ENCODE assay signal across 8 mouse cellular contexts in the genomic region with DNA sequence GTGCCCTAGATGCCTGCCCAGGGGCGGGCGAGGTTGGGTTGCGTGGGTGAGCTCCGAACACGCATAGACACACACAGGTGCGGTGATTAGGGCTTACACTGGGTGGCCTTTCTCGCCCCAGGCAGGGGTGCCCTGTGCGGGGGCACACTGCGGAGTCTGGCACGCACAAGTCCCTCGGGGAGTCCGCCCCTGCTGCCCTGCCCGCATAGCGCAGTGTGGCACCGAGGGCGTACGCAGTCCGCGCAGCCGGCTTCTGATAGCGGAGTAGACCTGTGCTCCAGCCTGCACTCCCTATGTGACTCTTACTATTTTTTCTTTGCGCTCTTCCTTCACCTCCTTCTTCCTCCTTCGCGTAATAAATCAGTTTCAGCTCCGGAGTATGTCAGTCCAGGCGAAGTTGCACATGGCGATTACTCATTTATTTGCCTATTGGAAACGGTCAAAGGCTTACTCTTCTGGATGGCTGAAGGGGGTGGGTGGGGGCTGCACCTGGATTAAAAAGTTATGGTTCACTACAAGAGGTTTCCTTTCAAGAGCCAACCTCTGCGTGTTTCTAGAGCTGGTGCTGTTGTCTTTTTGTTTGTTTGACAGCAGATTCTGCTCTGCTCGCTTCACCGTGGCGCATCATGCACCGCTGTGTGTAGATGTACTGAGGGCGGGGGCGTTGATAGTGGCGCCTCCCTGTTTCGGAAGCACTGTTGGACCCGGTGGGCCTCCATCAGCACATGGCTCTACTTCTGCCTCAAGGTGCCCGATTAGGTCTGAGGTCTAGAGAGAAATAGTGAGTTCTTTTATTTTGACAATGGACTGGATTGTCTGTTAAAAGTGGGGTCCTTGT. TPM values are rescaled to one million over a fixed set of nuclear protein-coding genes. Genes with fewer than 3 reads are reported as not detected.
A peak's percentile ranks its signal among the peaks of the same experiment; 100 is the strongest.
DNase-seq lines count a peak whose midpoint lies in the region; ATAC-seq and TF ChIP-seq lines count a peak whose summit lies in the region.

No protein-coding gene starts in this region.

- H3K4me1 ChIP-seq in embryonic facial prominence, embryonic 15.5 days, result peaks cover 41% of the 10 kb centered on the region
- H3K4me1 ChIP-seq in hindbrain, embryonic 15.5 days (replicated peaks), result peaks cover 57% of the 10 kb centered on the region
- H3K4me1 ChIP-seq in liver, embryonic 13.5 days (replicated peaks), result peaks cover 40% of the 10 kb centered on the region
- peaks cover 9% of the 10 kb centered on the region for H3K4me1 ChIP-seq in olfactory bulb, adult 2 months (ENCODE audit: control insufficient read depth, insufficient read depth, low read length)

- H3K9me3 ChIP-seq in embryonic facial prominence, embryonic 15.5 days (replicated peaks), result no peaks in the 10 kb centered on the region
- H3K9me3 ChIP-seq in hindbrain, embryonic 15.5 days, result no peaks in the 10 kb centered on the region
- H3K9me3 ChIP-seq in liver, embryonic 13.5 days (replicated peaks), result no peaks in the 10 kb centered on the region

- no peaks in the 10 kb centered on the region for H3K27me3 ChIP-seq in embryonic facial prominence, embryonic 15.5 days
- no peaks in the 10 kb centered on the region for H3K27me3 ChIP-seq in hindbrain, embryonic 15.5 days
- peaks cover 52% of the 10 kb centered on the region for H3K27me3 ChIP-seq in liver, embryonic 13.5 days

- H3K4me2 ChIP-seq in embryonic facial prominence, embryonic 15.5 days (replicated peaks), result peak overlapping the region; percentile 97
- peak overlapping the region; percentile 72 for H3K4me2 ChIP-seq in hindbrain, embryonic 15.5 days
- peak overlapping the region; percentile 97 for H3K4me2 ChIP-seq in liver, embryonic 13.5 days

- DNase-seq in right cerebral cortex, adult 18-20 months, result peak; percentile 29
- no peak for DNase-seq in right cerebral cortex, postnatal 4 days
- peak; percentile 28 for DNase-seq in adrenal gland, adult 8-10 months
- DNase-seq in liver, embryonic 13.5 days, result peak; percentile 34
- DNase-seq in left cerebral cortex, postnatal 14 days (ENCODE audit: low spot score in 2 of 2), result no peak

- peak overlapping the region; percentile 97 for H3K27ac ChIP-seq in embryonic facial prominence, embryonic 15.5 days (replicated peaks)
- peak overlapping the region; percentile 93 for H3K27ac ChIP-seq in hindbrain, embryonic 15.5 days (replicated peaks)
- H3K27ac ChIP-seq in liver, embryonic 13.5 days, result no peak overlapping the region
- H3K27ac ChIP-seq in olfactory bulb, adult 2 months (ENCODE audit: insufficient read depth, low read depth, low read length), result no peak overlapping the region

- ATAC-seq in embryonic facial prominence, embryonic 15.5 days (ENCODE audit: insufficient number of reproducible peaks, low FRiP score, low TSS enrichment, low read depth), result peak; percentile 32; the same call in 1 of the 2 replicates
- ATAC-seq in hindbrain, embryonic 15.5 days (ENCODE audit: low FRiP score, low read depth), result peak; percentile 64
- peak; percentile 61 for ATAC-seq in liver, embryonic 13.5 days (ENCODE audit: low read depth)

- H3K36me3 ChIP-seq in embryonic facial prominence, embryonic 15.5 days, result no peaks in the 10 kb centered on the region
- H3K36me3 ChIP-seq in hindbrain, embryonic 15.5 days, result no peaks in the 10 kb centered on the region
- H3K36me3 ChIP-seq in liver, embryonic 13.5 days, result no peaks in the 10 kb centered on the region

- TF ChIP-seq POLR2A in olfactory bulb, adult 2 months (IDR thresholded peaks at IDR 0.05; ENCODE audit: insufficient read depth, low read depth, low read length), result no peak

- under 1% methylated on average over 39 of the region's 39 CpGs for WGBS in embryonic facial prominence, embryonic 15.5 days
- WGBS in hindbrain, embryonic 15.5 days, result under 1% methylated on average over 39 of the region's 39 CpGs
- whole genome bisulfite sequencing in liver, embryonic 13.5 days (ENCODE audit: insufficient replicate concordance), result under 1% methylated on average over 39 of the region's 39 CpGs
- WGBS in olfactory bulb, adult 2 months, result under 1% methylated on average over 39 of the region's 39 CpGs

- peak overlapping the region; percentile 73 for H3K9ac ChIP-seq in embryonic facial prominence, embryonic 15.5 days
- peak overlapping the region; percentile 90 for H3K9ac ChIP-seq in hindbrain, embryonic 15.5 days
- peak overlapping the region; percentile 74 for H3K9ac ChIP-seq in liver, embryonic 13.5 days

- peak overlapping the region; percentile 69 for H3K4me3 ChIP-seq in embryonic facial prominence, embryonic 15.5 days (replicated peaks)
- peak overlapping the region; percentile 97 for H3K4me3 ChIP-seq in hindbrain, embryonic 15.5 days
- H3K4me3 ChIP-seq in liver, embryonic 13.5 days (replicated peaks), result peak overlapping the region; percentile 71
- peak overlapping the region; percentile 56 for H3K4me3 ChIP-seq in olfactory bulb, adult 2 months (ENCODE audit: insufficient read depth, low read depth, low read length)

- intact Hi-C loops in left cerebral cortex, postnatal 14 days (cut with DNase I), result loop anchor here (5.0 kb wide), 1 partner anchor 401 kb away; no protein-coding TSS in a partner anchor

- TF ChIP-seq CTCF in olfactory bulb, adult 2 months (IDR thresholded peaks at IDR 0.05; ENCODE audit: insufficient read depth, low read depth, low read length), result no peak

RNA-seq across cellular contexts. Expression of a gene that starts 1.4 kb away (rescaled TPM):
- total RNA-seq in adrenal gland, adult 8-10 months (2022), result 10 to 100 TPM; 36.6 to 49.5 (median 41.8) TPM
- polyA plus RNA-seq in embryonic facial prominence, embryonic 15.5 days (2015; fragmentation: Nextera tagmentation; extraction: Ambion mirVana), result 7.2 and 8.6 TPM in 2 replicates
- 15.5 and 16.7 TPM in 2 replicates for polyA plus RNA-seq in hindbrain, embryonic 15.5 days (2015; fragmentation: Nextera tagmentation; extraction: Ambion mirVana)
- 0.56 and 0.82 TPM in 2 replicates for polyA plus RNA-seq in liver, embryonic 13.5 days (2015; fragmentation: Nextera tagmentation; extraction: Ambion mirVana)
- not detected in 2 replicates for polyA plus RNA-seq in olfactory bulb, adult 2 months (2012; ENCODE audit: insufficient read depth, insufficient read length, low replicate concordance, missing spikeins)
- 10 to 100 TPM; 51.7 to 62.8 TPM for total RNA-seq in left cerebral cortex, postnatal 14 days (2021)

Comparison
In these comparisons a context has a peak if more than half of its experiments do, and no peak if none do; other contexts are left out.
1. DNase-seq: peak in right cerebral cortex, adult 18-20 months (single experiment), adrenal gland, adult 8-10 months (single experiment) and liver, embryonic 13.5 days (single experiment); none in right cerebral cortex, postnatal 4 days (single experiment) and left cerebral cortex, postnatal 14 days (0 of 2).
2. H3K27ac ChIP-seq: peak in embryonic facial prominence, embryonic 15.5 days (single experiment) and hindbrain, embryonic 15.5 days (single experiment); none in liver, embryonic 13.5 days (single experiment) and olfactory bulb, adult 2 months (single experiment).
3. Peak in every context shown above with its lines, with median percentiles within 50 percentile points of each other: ATAC-seq, H3K4me2 ChIP-seq, H3K4me3 ChIP-seq and H3K9ac ChIP-seq.